Mouse (Mus musculus): ENCODE results near the gene Slc25a10.
A peak's percentile ranks its signal among the peaks of the same experiment; 100 is the strongest.

DNA sequence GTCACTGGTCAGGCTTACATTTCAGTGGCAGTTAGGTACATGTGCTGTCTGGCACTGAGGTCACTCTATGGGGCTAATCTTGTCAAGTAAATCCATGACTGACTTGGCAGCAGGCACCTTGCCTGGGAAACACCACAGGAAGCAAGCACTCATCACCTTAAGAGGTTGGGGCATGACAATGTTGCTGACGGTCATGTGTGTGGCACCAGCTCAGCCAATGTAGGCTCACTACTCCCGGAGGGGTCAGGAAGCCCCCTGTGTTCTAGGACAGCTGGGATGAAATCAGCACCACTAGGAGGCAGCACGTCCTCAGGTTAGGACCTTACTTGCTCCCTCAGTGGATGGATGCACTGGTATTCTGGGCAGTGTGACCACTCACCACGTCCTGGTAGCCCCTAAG lies 50.3 kb downstream of the Slc25a10 start:
- TF ChIP-seq POLR2A (IDR thresholded peaks at IDR 0.05; ENCODE audit: borderline replicate concordance, extremely low read depth, low read depth, low read length) (no peak), CTCF (IDR thresholded peaks at IDR 0.05; ENCODE audit: insufficient read depth, low read length) (peak; percentile 61)

Data from lung, adult 2 months (tissue).